Mouse (Mus musculus): ENCODE measurements at regions not wholly inside any gene's neighbourhood (a gene's known extent, or its start where the extent isn't known, plus 50 kb on each side); places are given as distances from the start of the nearest gene placed in this dataset.

GRCm38 (mm10) chr15:17195439-17195838, 466.9 kb downstream of the Cdh9 start:
- TF ChIP-seq POLR2A (IDR thresholded peaks at IDR 0.05; ENCODE audit: extremely low read depth, insufficient read depth, low read length) (no peak), CTCF (IDR thresholded peaks at IDR 0.05; ENCODE audit: extremely low read depth, insufficient read depth, low read length) (peak; percentile 42; the same call in 1 of the 2 replicates)
- Histone ChIP-seq H3K4me1 (ENCODE audit: control insufficient read depth, insufficient read depth, low read length) (no peaks in the 10 kb centered on the region), H3K4me3 (ENCODE audit: insufficient read depth, low read length) (no peak overlapping the region), H3K27ac (ENCODE audit: insufficient read depth, low read length) (no peak overlapping the region)

GRCm38 (mm10) chr15:17204739-17205138, 476.2 kb downstream of the Cdh9 start:
- H3K4me1 ChIP-seq (ENCODE audit: control insufficient read depth, insufficient read depth, low read length) = no peaks in the 10 kb centered on the region
- H3K4me3 ChIP-seq (ENCODE audit: insufficient read depth, low read length) = no peak overlapping the region
- TF ChIP-seq CTCF (IDR thresholded peaks at IDR 0.05; ENCODE audit: extremely low read depth, insufficient read depth, low read length) (no peak), POLR2A (IDR thresholded peaks at IDR 0.05; ENCODE audit: extremely low read depth, insufficient read depth, low read length) (no peak)
- no peak overlapping the region for H3K27ac ChIP-seq (ENCODE audit: insufficient read depth, low read length)

- TF ChIP-seq POLR2A (IDR thresholded peaks at IDR 0.05; ENCODE audit: extremely low read depth, insufficient read depth, low read length) (no peak), CTCF (IDR thresholded peaks at IDR 0.05; ENCODE audit: extremely low read depth, insufficient read depth, low read length) (no peak)
- H3K4me1 ChIP-seq (ENCODE audit: control insufficient read depth, insufficient read depth, low read length) = no peaks in the 10 kb centered on the region
- H3K4me3 ChIP-seq (ENCODE audit: insufficient read depth, low read length) = no peak overlapping the region
- no peak overlapping the region for H3K27ac ChIP-seq (ENCODE audit: insufficient read depth, low read length)
Observed at GRCm38 (mm10) chr15:17245096-17245495, 516.5 kb downstream of the Cdh9 start.

GRCm38 (mm10) chr15:17289221-17289620, 560.7 kb downstream of the Cdh9 start:
- H3K27ac ChIP-seq (ENCODE audit: insufficient read depth, low read length) = no peak overlapping the region
- no peaks in the 10 kb centered on the region for H3K4me1 ChIP-seq (ENCODE audit: control insufficient read depth, insufficient read depth, low read length)
- no peak overlapping the region for H3K4me3 ChIP-seq (ENCODE audit: insufficient read depth, low read length)
- no peak for TF ChIP-seq POLR2A (IDR thresholded peaks at IDR 0.05; ENCODE audit: extremely low read depth, insufficient read depth, low read length)
- no peak for TF ChIP-seq CTCF (IDR thresholded peaks at IDR 0.05; ENCODE audit: extremely low read depth, insufficient read depth, low read length)
